Mouse (Mus musculus): ENCODE results near the gene Bicc1.

- TF ChIP-seq CTCF (IDR thresholded peaks at IDR 0.05) (no peak), POLR2A (IDR thresholded peaks at IDR 0.05; ENCODE audit: insufficient read depth, low read depth, low read length) (no peak)
Measured at GRCm38 (mm10) chr10:71148951-71149603, 10.4 kb downstream of the Bicc1 start.

All from heart, adult 2 months (tissue).